Mouse (Mus musculus) heart, adult 8-10 months (tissue): ENCODE data around the gene Topbp1. TPM values are rescaled to one million over a fixed set of nuclear protein-coding genes. Genes with fewer than 3 reads are reported as not detected.
A peak's percentile ranks its signal among the peaks of the same experiment; 100 is the strongest.

Experiments
- DNase-seq: peaks from one replicate; pipeline ENCODE4 v3.0.0; 2022; ENCODE audit warnings: low spot score
- total RNA-seq, 4 experiments: library from RNA; stranded (reverse); gene quantifications; 2 replicates each; pipeline ENCODE4 v1.2.4; 2022

The Topbp1 gene
- total RNA-seq, 4 experiments from 2014 or later, result 9.9 to 11.5 (median 10.7) TPM

- DNase-seq, result no peak
Observed at GRCm38 (mm10) chr9:103386573-103386972, 81.6 kb downstream of the Topbp1 start.

- DNase-seq, result no peak
Observed at GRCm38 (mm10) chr9:103387011-103387653, 82.1 kb downstream of the Topbp1 start.

- no peak for DNase-seq
Observed at GRCm38 (mm10) chr9:103389261-103389660, 84.2 kb downstream of the Topbp1 start.

- DNase-seq, result no peak
Observed at GRCm38 (mm10) chr9:103391796-103392372, 86.9 kb downstream of the Topbp1 start.

GRCm38 (mm10) chr9:103393256-103393655 lies 88.2 kb downstream of the Topbp1 start:
- DNase-seq, result no peak

GRCm38 (mm10) chr9:103398509-103399157 lies 93.6 kb downstream of the Topbp1 start:
- DNase-seq, result peak; percentile 51

Other genes starting within 250 kb of the Topbp1 start
- gene Rab6b, start 193.4 kb upstream of the Topbp1 start, total RNA-seq, result 1 to 10 TPM; 1.3 to 2.7 (median 2.1) TPM
- 10 to 100 TPM; 18.1 to 21.5 (median 19.1) TPM for gene Srprb, start 103.1 kb upstream of the Topbp1 start, total RNA-seq
- gene Gm20425, start 74.9 kb upstream of the Topbp1 start, total RNA-seq, result 1 to 10 TPM; 5.3 to 5.9 (median 5.5) TPM
- gene Trf, start 74.8 kb upstream of the Topbp1 start, total RNA-seq, result 10 to 100 TPM; 37.9 to 56.1 (median 43.3) TPM
- gene 1300017J02Rik, start 133 bp upstream of the Topbp1 start, total RNA-seq, result not detected
- gene Cdv3, start 60.6 kb downstream of the Topbp1 start, total RNA-seq, result 100 to 1,000 TPM; 131 to 164 (median 151) TPM
- 1 to 10 TPM in 1 of 4 experiments, under 1 TPM in 3; 0.72 to 1.3 (median 0.74) TPM for gene Bfsp2, start 175.2 kb downstream of the Topbp1 start, total RNA-seq